Mouse (Mus musculus): ENCODE measurements at regions not wholly inside any gene's neighbourhood (a gene's known extent, or its start where the extent isn't known, plus 50 kb on each side); places are given as distances from the start of the nearest gene placed in this dataset.

- ATAC-seq (no peak), DNase-seq (ENCODE audit: low spot score) (no peak)
- Histone ChIP-seq H3K9me3 (replicated peaks; ENCODE audit: control insufficient read depth, low read length) (no peaks in the 10 kb centered on the region), H3K27me3 (replicated peaks; ENCODE audit: control insufficient read depth, insufficient read depth, low read length) (no peaks in the 10 kb centered on the region), H3K4me2 (ENCODE audit: low read length) (no peak overlapping the region), H3K27ac (ENCODE audit: low read depth, low read length) (no peak overlapping the region), H3K4me1 (ENCODE audit: control insufficient read depth, insufficient read depth, low read length) (no peaks in the 10 kb centered on the region), H3K4me3 (ENCODE audit: low read depth, low read length) (no peak overlapping the region), H3K36me3 (ENCODE audit: control insufficient read depth, insufficient read depth, low read length) (no peaks in the 10 kb centered on the region), H3K9ac (ENCODE audit: low read length) (no peak overlapping the region)
Observed at GRCm38 (mm10) chr14:94860191-94860590, 969.7 kb upstream of the Pcdh9 start.

GRCm38 (mm10) chr14:94869011-94869410, 978.5 kb upstream of the Pcdh9 start:
- Histone ChIP-seq H3K4me1 (ENCODE audit: control insufficient read depth, insufficient read depth, low read length) (no peaks in the 10 kb centered on the region), H3K9me3 (replicated peaks; ENCODE audit: control insufficient read depth, low read length) (no peaks in the 10 kb centered on the region), H3K4me2 (ENCODE audit: low read length) (no peak overlapping the region), H3K36me3 (ENCODE audit: control insufficient read depth, insufficient read depth, low read length) (no peaks in the 10 kb centered on the region), H3K9ac (ENCODE audit: low read length) (no peak overlapping the region), H3K27ac (ENCODE audit: low read depth, low read length) (no peak overlapping the region), H3K4me3 (ENCODE audit: low read depth, low read length) (no peak overlapping the region), H3K27me3 (replicated peaks; ENCODE audit: control insufficient read depth, insufficient read depth, low read length) (no peaks in the 10 kb centered on the region)
- WGBS = 21% methylated on average over 2 of the region's 2 CpGs
- DNase-seq (ENCODE audit: low spot score) = no peak
- no peak for ATAC-seq

GRCm38 (mm10) chr14:94886054-94886453, 995.0 kb upstream of the 4921530L21Rik start:
- Histone ChIP-seq H3K4me3 (ENCODE audit: low read depth, low read length) (no peak overlapping the region), H3K9ac (ENCODE audit: low read length) (no peak overlapping the region), H3K4me1 (ENCODE audit: control insufficient read depth, insufficient read depth, low read length) (no peaks in the 10 kb centered on the region), H3K27me3 (replicated peaks; ENCODE audit: control insufficient read depth, insufficient read depth, low read length) (no peaks in the 10 kb centered on the region), H3K27ac (ENCODE audit: low read depth, low read length) (no peak overlapping the region), H3K4me2 (ENCODE audit: low read length) (no peak overlapping the region), H3K36me3 (ENCODE audit: control insufficient read depth, insufficient read depth, low read length) (no peaks in the 10 kb centered on the region), H3K9me3 (replicated peaks; ENCODE audit: control insufficient read depth, low read length) (no peaks in the 10 kb centered on the region)
- WGBS = 59% methylated on average over 3 of the region's 3 CpGs
- ATAC-seq (peak; percentile 90), DNase-seq (ENCODE audit: low spot score) (peak; percentile 49)

- Histone ChIP-seq H3K9me3 (replicated peaks; ENCODE audit: control insufficient read depth, low read length) (no peaks in the 10 kb centered on the region), H3K4me2 (ENCODE audit: low read length) (no peak overlapping the region), H3K9ac (ENCODE audit: low read length) (no peak overlapping the region), H3K27ac (ENCODE audit: low read depth, low read length) (no peak overlapping the region), H3K36me3 (ENCODE audit: control insufficient read depth, insufficient read depth, low read length) (no peaks in the 10 kb centered on the region), H3K4me1 (ENCODE audit: control insufficient read depth, insufficient read depth, low read length) (no peaks in the 10 kb centered on the region), H3K4me3 (ENCODE audit: low read depth, low read length) (no peak overlapping the region), H3K27me3 (replicated peaks; ENCODE audit: control insufficient read depth, insufficient read depth, low read length) (no peaks in the 10 kb centered on the region)
- ATAC-seq = no peak
- no peak for DNase-seq (ENCODE audit: low spot score)
- 52% methylated on average over 3 of the region's 3 CpGs for WGBS
Observed at GRCm38 (mm10) chr14:94895261-94895769, 985.7 kb upstream of the 4921530L21Rik start.

GRCm38 (mm10) chr14:94898667-94899281, 982.3 kb upstream of the 4921530L21Rik start:
- Histone ChIP-seq H3K27ac (ENCODE audit: low read depth, low read length) (no peak overlapping the region), H3K27me3 (replicated peaks; ENCODE audit: control insufficient read depth, insufficient read depth, low read length) (no peaks in the 10 kb centered on the region), H3K9ac (ENCODE audit: low read length) (no peak overlapping the region), H3K4me3 (ENCODE audit: low read depth, low read length) (no peak overlapping the region), H3K4me1 (ENCODE audit: control insufficient read depth, insufficient read depth, low read length) (no peaks in the 10 kb centered on the region), H3K4me2 (ENCODE audit: low read length) (no peak overlapping the region), H3K9me3 (replicated peaks; ENCODE audit: control insufficient read depth, low read length) (no peaks in the 10 kb centered on the region), H3K36me3 (ENCODE audit: control insufficient read depth, insufficient read depth, low read length) (no peaks in the 10 kb centered on the region)
- 35% methylated on average over 6 of the region's 6 CpGs for WGBS
- ATAC-seq = no peak
- DNase-seq (ENCODE audit: low spot score) = peak; percentile 39

- Histone ChIP-seq H3K4me2 (ENCODE audit: low read length) (no peak overlapping the region), H3K9me3 (replicated peaks; ENCODE audit: control insufficient read depth, low read length) (no peaks in the 10 kb centered on the region), H3K27ac (ENCODE audit: low read depth, low read length) (no peak overlapping the region), H3K36me3 (ENCODE audit: control insufficient read depth, insufficient read depth, low read length) (no peaks in the 10 kb centered on the region), H3K27me3 (replicated peaks; ENCODE audit: control insufficient read depth, insufficient read depth, low read length) (no peaks in the 10 kb centered on the region), H3K4me3 (ENCODE audit: low read depth, low read length) (no peak overlapping the region), H3K4me1 (ENCODE audit: control insufficient read depth, insufficient read depth, low read length) (no peaks in the 10 kb centered on the region), H3K9ac (ENCODE audit: low read length) (no peak overlapping the region)
- no peak for ATAC-seq
- no peak for DNase-seq (ENCODE audit: low spot score)
- WGBS = 94% methylated on average over 1 of the region's 1 CpGs
Observed at GRCm38 (mm10) chr14:94912326-94912725, 968.7 kb upstream of the 4921530L21Rik start.

- Histone ChIP-seq H3K4me1 (ENCODE audit: control insufficient read depth, insufficient read depth, low read length) (no peaks in the 10 kb centered on the region), H3K27me3 (replicated peaks; ENCODE audit: control insufficient read depth, insufficient read depth, low read length) (no peaks in the 10 kb centered on the region), H3K9ac (ENCODE audit: low read length) (no peak overlapping the region), H3K4me3 (ENCODE audit: low read depth, low read length) (no peak overlapping the region), H3K9me3 (replicated peaks; ENCODE audit: control insufficient read depth, low read length) (no peaks in the 10 kb centered on the region), H3K36me3 (ENCODE audit: control insufficient read depth, insufficient read depth, low read length) (no peaks in the 10 kb centered on the region), H3K27ac (ENCODE audit: low read depth, low read length) (no peak overlapping the region), H3K4me2 (ENCODE audit: low read length) (no peak overlapping the region)
- 73% methylated on average over 3 of the region's 3 CpGs for WGBS
- peak; percentile 23 for DNase-seq (ENCODE audit: low spot score)
- ATAC-seq = no peak
Observed at GRCm38 (mm10) chr14:94941416-94941815, 939.6 kb upstream of the 4921530L21Rik start.
